Mouse (Mus musculus) spleen, adult 2 months (tissue): ENCODE data around the gene Hnrnpul2.

Experiments
- CTCF ChIP-seq: fragments of 200-500 bp; IDR thresholded peaks from 2 replicates; pipeline ENCODE4 v1.5.1; 2011; ENCODE audit warnings: mild to moderate bottlenecking, inconsistent platforms; ENCODE audit not compliant: insufficient read depth, insufficient read length, insufficient replicate concordance; ENCODE audit errors: extremely low read depth
- POLR2A ChIP-seq: fragments of 200-500 bp; IDR thresholded peaks from 2 replicates; pipeline ENCODE4 v1.6.1; 2011; ENCODE audit warnings: low read depth, low read length, inconsistent platforms

DNA sequence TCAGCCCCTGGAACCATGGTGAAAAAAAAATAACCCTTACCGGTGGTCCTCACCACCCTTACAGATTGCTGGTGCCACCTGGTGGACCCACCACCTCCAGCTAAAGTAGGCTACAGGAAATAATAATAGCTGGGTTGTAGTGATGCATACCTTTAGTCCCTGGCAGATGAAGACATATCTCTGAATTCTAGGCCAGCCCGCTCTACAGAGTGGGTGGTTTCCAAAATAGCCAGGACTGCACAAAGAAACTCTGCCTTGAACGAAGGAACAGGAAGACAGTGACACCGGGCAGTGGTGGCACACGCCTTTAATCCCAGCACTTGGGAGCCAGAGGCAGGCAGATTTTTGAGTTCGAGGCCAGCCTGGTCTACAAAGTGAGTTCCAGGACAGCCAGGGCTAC lies 44.5 kb downstream of the Hnrnpul2 start:
- TF ChIP-seq CTCF (no peak), POLR2A (no peak)
